Mouse (Mus musculus): ENCODE results near the gene Havcr1.
"Not testable (repeated sequence)": the region's sequence is repeated elsewhere in the genome, so short reads cannot be mapped to it uniquely, and the experiment has no call there.

Havcr1 gene

DNA sequence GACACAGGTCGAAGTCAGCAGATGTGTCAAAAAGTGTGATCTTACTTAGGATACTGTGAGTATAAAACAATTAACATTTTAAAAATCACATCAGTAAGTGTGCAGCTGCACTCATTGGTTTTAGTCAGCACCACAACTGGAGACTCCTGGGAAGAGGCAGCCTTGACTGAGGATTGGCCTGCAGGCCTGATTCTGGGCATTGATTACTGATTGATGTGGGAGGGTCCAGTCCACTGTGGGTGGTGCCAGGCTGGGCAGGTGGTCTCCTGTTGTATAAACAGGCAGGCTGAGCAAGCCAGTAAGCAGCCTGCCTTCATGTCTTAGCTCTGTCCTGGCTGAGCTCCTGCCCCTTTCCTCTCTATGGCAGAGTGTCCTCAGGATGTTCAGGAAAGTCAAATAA lies at the start of gene Havcr1:
Gene Havcr1 (plus strand): TSS at position 5 of the 400 bp plus-strand sequence.
- not testable (repeated sequence) for DNase-seq (ENCODE audit: low spot score)

DNA sequence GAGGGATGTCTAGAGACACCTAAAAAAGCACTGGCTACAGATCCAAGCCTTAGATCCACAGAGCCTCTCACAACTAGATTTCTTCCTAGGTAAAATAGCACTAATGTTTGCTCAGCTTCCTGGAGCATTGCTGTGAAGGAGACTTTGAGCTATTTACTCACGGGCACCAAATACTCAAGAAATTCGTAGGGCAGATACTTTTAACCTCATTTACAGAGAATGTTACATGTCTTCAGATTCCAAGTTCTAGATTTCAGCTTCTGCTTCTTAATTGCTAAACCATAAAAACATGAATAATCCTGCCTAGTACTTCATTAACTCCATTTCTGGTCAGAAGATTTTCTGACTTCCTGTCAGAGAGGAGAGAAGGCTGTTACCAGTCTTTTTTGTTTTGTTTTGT lies 44.7 kb upstream of the Havcr1 start:
- DNase-seq (ENCODE audit: low spot score) = no peak

GRCm38 (mm10) chr11:46695849-46696248 lies 39.0 kb upstream of the Havcr1 start:
- DNase-seq (ENCODE audit: low spot score) = not testable (repeated sequence)

GRCm38 (mm10) chr11:46697433-46698277 lies 37.2 kb upstream of the Havcr1 start:
- DNase-seq (ENCODE audit: low spot score) = no peak

- DNase-seq (ENCODE audit: low spot score) = no peak
Observed at GRCm38 (mm10) chr11:46698278-46698655, 36.6 kb upstream of the Havcr1 start.

- DNase-seq (ENCODE audit: low spot score) = no peak
Observed at GRCm38 (mm10) chr11:46698830-46699229, 36.0 kb upstream of the Havcr1 start.

DNA sequence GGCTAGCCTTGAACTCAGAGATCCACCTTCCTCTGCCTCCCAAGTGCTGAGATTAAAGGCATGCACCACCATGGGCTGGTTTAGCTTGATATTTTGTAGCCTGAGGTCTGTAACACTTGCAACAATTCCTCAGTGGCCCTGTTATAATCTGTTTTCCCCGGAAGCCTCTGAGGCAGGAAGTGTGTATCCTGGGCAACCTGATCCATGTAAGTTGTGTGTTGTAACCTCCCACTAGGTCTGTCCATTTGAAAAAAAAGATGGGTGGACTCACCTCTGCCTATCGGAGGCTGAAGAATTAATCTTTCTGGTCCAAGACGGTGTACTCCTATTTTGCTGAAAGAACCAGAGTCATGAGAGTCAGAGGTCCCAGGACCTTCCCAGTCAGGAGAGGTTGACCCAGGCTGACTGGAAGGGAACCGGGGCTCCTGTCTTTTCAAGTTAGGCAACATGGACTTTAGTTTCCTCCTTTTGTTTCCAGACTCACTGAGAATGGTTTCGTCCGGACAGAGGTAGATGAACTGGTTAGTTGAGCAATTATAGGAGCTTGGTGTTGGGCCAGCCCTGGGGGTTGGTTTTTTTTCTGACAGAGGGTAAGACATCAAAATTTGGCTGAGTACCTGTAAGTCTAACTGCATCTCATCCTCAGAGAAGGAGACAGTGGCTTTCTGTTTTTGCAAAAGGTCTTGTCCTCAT lies 28.1 kb upstream of the Havcr1 start, which contains the start of gene Timd2:
Gene Timd2 (minus strand): TSS at position 398 of the 693 bp plus-strand sequence.
- DNase-seq (ENCODE audit: low spot score) = no peak

DNA sequence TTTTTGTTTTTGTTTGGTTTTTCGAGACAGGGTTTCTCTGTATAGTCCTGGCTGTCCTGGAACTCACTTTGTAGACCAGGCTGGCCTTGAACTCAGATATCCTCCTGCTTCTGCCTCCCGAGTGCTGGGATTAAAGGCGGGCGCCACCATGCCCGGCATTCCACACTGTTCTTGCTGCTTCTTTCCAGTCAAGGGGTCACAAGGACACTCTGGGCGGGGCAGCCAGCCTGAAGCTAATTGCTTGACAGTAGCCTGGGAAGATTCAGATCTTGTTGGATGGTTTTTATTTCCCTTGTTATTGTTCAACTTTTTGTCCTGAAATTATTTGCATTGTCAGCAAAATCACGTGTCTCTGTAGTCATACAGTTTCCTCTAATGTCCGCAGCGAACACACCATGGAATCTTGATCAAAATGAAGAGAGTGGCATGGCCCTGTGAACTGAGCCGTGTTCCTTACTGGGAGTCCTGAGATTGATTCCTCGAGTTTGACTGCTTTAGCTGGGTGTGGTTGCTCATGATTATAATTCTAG lies 3.3 kb upstream of the Havcr1 start:
- no peak for DNase-seq (ENCODE audit: low spot score)

DNA sequence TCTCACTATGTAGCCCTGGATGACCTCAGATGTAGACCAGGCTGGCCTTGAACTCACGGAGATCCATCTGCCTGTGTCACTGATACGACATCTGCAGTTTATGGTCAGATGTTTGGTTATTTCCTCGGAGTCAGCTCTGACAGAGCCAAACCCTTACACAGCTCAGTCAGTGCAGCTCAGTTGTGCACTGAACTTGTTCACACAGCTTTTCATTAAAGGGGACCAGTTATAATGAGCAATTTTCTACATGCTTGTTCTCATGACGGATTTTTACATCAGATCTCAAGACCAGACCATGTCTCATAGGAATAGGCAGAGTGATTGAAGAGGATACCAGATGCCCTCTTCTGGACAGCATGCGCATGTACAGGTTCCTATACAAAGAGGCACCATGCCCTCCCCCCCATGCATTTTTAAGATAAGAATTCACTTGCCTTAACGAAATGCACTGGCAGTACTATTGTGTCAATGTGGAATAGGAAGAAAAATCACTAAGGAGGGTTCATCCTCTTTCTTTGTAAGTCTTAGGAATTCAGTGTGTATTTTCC lies 1.6 kb upstream of the Havcr1 start:
- no peak for DNase-seq (ENCODE audit: low spot score)

DNA sequence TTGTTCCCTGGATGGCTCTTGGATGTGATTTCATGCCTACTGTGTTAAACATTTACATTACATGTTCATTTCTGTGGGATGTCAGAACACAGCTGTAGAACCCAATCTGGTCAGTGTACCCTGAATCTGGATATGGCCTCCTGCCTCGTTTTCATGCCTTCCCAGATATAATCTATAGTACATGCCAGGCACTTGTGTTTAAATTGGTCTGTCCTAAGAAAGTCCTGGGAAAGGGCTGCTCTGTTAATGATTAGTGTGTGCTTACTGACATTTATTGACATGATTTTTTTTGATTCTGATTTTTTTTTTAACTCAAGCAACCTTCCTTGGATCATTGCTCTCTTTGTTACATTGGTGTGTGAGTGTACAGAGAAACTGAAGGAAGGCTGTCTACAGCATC lies 263 bp upstream of the Havcr1 start:
- DNase-seq (ENCODE audit: low spot score) = no peak

GRCm38 (mm10) chr11:46739501-46739900 lies 4.6 kb downstream of the Havcr1 start:
- DNase-seq (ENCODE audit: low spot score) = no peak

DNA sequence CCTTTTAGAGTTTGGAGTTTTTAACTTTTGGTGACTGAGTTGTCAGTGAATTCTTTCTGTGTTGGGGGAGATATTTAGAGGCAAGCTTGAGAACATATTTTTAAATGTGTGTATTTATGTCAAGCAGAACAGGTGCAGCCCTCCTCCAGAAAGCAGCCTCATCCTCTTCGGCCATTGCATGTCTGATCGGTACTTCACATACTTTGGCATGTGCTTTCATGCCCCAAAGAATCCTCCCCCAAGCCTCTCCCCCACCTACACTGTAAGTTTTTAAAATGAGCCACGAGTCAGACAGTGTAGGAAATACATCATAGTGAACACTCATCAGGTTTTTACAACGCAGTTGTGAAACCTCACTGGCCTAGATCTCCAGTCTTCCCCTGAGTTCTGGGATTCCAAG lies 6.0 kb downstream of the Havcr1 start:
- DNase-seq (ENCODE audit: low spot score) = no peak

DNA sequence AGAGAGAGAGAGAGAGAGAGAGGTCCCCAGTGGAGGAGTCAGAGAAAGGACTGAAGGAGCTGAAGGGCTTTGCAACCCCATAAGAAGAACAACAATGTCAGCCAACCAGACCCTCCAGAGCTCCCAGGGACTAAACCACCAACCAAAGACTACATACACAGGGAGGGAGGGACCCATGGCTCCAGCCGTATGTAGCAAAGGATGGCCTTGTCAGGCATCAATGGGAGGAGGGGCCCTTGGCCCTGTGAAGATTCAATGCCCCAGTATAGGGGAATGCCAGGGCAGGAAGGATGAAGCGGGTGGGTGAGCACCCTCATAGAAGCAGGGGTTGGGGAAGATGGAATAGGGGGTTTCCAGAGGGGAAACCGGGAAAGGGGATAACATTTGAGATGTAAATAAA lies 6.8 kb downstream of the Havcr1 start:
- DNase-seq (ENCODE audit: low spot score) = no peak

GRCm38 (mm10) chr11:46747996-46748395 lies 13.1 kb downstream of the Havcr1 start:
- DNase-seq (ENCODE audit: low spot score) = no peak

DNA sequence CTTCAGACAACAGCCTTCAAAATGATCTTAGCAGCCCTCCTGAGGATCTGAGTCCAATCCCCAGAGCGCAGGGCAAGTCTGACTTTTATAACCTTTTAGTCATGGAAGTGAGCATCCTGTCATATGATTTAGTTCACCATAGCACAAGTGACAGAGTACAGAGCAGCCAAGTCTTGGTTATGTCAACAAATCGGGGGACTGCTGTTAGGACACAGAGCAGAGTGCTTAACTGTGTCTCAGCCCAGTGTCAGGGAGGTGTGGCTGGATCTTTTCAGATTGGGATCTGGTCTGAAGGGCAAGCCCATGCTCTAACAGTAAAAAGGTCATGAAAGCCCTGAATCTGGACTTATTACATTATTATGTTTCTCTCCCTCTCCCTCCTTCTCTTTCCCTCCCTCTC lies 18.8 kb downstream of the Havcr1 start:
- DNase-seq (ENCODE audit: low spot score) = no peak

DNA sequence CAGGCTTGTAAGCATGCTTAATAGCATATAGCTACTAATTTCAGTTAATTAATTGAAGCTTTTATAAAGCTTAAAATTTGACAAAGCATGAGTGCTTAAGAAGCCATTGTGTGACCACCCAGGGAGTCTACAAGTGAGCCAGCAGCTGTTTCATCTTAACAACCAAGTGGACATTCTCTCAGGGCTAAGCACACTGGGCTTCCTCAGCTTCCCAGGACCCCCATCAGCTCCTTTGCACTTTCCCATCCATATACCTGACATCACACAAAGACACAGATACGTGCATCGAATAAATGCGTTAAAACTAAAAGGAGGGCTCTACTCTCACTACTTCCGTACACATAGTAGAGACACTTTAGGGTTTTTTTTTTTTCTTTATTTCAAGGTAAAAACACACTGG lies 19.8 kb downstream of the Havcr1 start:
- no peak for DNase-seq (ENCODE audit: low spot score)

DNA sequence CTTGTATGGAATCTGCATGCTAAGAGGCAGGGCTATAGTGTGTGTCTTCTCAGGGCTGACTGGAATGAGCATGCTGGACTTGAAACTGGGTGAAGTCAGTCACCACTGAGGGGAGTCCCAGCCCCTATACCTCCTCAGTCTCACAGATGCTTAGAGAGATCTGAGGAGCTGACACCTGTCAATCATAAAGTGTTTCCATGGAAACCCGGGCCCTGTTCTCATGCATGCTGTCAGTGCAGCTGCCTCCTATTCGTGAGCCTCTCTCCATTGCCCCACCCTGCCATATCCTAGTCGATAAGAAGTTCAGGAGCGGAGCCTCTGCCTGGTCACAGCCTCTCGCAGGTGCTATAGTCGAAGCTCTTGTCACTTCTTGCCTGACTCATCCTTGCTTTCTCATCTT lies 20.8 kb downstream of the Havcr1 start:
- not testable (repeated sequence) for DNase-seq (ENCODE audit: low spot score)

- no peak for DNase-seq (ENCODE audit: low spot score)
Observed at GRCm38 (mm10) chr11:46776879-46777278, 42.0 kb downstream of the Havcr1 start.

GRCm38 (mm10) chr11:46779811-46780210 lies 44.9 kb downstream of the Havcr1 start:
- DNase-seq (ENCODE audit: low spot score) = no peak

DNA sequence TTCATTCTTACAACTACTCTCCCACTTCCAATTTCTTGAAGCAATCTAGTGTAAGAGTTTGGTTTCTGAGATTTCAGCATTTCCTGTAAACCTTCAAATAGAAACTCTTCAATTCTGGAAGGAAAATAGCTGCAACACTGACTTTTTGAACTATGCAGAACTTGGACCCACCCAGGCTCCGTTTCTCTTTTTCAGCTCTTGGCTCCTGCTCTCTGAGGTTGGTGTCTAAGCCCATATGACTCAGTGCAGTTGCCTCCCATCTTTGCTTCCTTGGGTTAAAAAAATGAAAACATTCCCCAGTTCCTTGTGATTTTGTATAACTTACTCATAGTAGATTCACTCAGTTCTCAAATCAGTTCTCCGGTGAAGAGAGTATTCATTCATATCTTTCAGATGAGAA lies 69.6 kb downstream of the Havcr1 start:
- DNase-seq (ENCODE audit: low spot score) = no peak

- no peak for DNase-seq (ENCODE audit: low spot score)
Observed at GRCm38 (mm10) chr11:46810511-46810910, 75.6 kb downstream of the Havcr1 start, which contains the start of gene Timd4. Gene Timd4 (plus strand): TSS chr11:46810800.

GRCm38 (mm10) chr11:46817692-46818091 lies 82.8 kb downstream of the Havcr1 start:
- no peak for DNase-seq (ENCODE audit: low spot score)

DNA sequence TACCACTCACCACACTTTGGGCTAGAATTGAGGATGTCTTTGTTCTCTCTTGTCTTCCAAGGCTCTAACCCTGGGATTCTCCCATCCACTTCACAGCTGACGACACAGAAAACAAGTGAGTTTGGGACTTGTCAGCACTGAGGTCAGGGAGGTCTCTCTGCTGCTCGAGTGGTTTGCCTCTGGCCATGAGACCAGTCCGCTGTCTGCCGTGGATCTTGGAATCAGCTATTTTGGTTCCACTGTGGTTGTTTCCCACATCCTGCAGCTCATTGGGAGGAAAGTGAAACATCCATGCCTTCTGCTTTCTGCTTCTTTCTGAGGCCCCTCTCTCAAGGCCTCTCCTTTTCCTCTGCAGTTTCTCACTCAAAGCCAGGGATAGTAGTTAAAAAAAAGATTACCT lies 85.0 kb downstream of the Havcr1 start:
- no peak for DNase-seq (ENCODE audit: low spot score)

Measured in testis, postnatal 14 days (tissue).